Mouse (Mus musculus): ENCODE data around the gene Prkag2. TPM values are rescaled to one million over a fixed set of nuclear protein-coding genes. Genes with fewer than 3 reads are reported as not detected.
"Not testable (repeated sequence)": the region's sequence is repeated elsewhere in the genome, so short reads cannot be mapped to it uniquely, and the experiment has no call there.

The Prkag2 gene
- polyA plus RNA-seq, 1 experiment: 60.2 TPM

DNA sequence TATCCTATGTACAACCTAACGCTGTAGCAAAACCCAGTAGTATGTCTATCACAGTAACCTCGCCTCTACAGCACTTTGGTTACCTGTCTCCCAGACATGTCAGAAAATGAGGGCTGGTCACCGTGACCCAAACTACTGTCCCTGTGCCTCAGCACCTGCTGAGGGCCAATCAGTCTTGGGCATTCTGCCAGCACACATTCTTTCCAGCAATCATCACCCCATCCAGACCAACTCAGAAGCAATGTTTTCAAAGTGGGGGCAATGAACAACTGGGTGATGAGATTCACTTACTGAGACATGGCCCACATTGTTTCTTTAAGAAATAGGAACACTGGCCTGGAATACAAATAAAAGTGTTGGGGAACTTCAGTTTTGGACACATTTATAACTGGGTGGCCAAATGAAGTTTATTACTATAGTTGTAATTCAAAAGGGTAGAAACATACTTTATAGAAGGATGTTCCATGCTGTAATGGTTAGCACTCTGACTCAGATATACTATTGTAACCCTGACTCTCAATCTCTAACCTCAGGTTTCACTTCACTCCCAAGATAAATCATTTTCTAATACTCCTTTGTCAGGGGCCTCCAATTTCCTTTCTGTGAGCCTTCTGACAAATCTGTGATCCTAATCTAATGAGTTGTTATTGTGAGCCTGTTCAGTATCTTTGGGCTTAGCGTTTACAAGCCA is 274.9 kb downstream of the Prkag2 start:
- 0 out of 2 replicates have a peak overlapping the region, but pooled peaks have one; percentile 29 for H3K27ac ChIP-seq (replicated peaks; ENCODE audit: low read depth, low read length)
- H3K4me1 ChIP-seq (ENCODE audit: control insufficient read depth, insufficient read depth, insufficient read length, low read length): peaks cover 34% of the 10 kb centered on the region
- no peak overlapping the region for H3K4me3 ChIP-seq (ENCODE audit: insufficient read depth, low read depth, low read length)

DNA sequence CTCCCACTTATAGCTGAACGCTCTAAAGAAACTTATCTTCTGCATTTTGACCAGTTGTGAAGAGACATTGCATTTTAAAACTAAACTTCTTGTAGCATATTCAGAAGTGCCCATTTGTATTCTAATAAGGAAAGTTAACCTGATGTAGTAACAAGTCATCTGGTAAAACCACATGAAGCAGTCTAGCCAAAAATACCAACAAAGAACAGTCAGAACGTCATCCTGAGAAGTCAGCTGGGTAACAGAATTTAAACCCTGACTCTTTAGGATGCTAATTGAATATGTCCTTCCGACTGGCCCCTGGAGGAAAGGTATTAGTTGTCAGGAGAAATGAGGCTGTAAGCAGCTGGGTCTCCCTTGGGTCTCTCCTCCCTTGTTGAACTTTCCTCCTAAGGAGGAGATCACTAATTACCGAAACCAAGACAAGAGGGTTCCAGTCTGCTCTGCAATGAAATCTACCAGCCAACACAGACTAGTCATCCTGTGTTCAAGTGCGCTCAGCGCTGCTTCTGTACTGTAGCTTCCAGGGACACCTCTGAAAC is 276.5 kb downstream of the Prkag2 start:
- no peak overlapping the region for H3K27ac ChIP-seq (replicated peaks; ENCODE audit: low read depth, low read length)
- H3K4me1 ChIP-seq (ENCODE audit: control insufficient read depth, insufficient read depth, insufficient read length, low read length): peaks cover 30% of the 10 kb centered on the region
- H3K4me3 ChIP-seq (ENCODE audit: insufficient read depth, low read depth, low read length): no peak overlapping the region

DNA sequence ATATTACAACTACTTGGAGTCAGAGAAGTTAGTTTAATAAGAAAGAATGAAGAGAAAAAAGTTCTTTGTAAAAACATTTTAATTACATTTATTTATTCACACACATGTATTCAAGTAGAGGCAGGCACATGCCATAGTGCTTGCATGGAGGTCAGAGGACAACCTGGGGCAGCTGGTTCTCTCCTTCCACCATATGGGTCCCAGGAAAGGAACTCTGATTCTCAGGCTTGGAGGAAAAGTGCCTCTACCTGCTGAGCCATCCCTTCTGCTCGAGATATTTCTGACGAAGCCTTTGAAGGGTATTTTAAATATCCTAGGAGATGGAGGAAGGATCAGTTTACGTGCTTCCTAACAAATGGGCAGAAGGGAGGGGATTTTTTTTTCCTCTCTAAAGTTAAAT is 277.7 kb downstream of the Prkag2 start:
- Histone ChIP-seq H3K27ac (replicated peaks; ENCODE audit: low read depth, low read length) (no peak overlapping the region), H3K4me3 (ENCODE audit: insufficient read depth, low read depth, low read length) (no peak overlapping the region), H3K4me1 (ENCODE audit: control insufficient read depth, insufficient read depth, insufficient read length, low read length) (peaks cover 30% of the 10 kb centered on the region)

DNA sequence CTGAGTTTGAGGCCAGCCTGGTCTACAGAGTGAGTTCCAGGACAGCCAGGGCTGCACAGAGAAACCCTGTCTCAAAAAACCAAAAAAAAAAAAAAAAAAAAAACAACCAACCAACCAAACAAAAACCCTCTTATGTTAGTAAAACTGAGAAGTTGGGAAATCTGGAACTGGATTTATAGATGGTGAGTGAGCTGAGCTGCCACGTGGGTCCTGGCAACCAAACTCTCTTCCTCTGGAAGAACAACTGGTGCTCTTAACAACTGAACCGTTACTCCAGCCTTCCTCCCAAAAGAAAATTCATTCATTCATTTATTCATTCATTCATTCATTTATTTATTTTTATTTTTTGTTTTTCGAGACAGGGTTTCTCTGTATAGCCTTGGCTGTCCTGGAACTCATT is 278.2 kb downstream of the Prkag2 start:
- peaks cover 27% of the 10 kb centered on the region for H3K4me1 ChIP-seq (ENCODE audit: control insufficient read depth, insufficient read depth, insufficient read length, low read length)
- H3K27ac ChIP-seq (replicated peaks; ENCODE audit: low read depth, low read length); H3K4me3 ChIP-seq (ENCODE audit: insufficient read depth, low read depth, low read length): not testable (repeated sequence)

DNA sequence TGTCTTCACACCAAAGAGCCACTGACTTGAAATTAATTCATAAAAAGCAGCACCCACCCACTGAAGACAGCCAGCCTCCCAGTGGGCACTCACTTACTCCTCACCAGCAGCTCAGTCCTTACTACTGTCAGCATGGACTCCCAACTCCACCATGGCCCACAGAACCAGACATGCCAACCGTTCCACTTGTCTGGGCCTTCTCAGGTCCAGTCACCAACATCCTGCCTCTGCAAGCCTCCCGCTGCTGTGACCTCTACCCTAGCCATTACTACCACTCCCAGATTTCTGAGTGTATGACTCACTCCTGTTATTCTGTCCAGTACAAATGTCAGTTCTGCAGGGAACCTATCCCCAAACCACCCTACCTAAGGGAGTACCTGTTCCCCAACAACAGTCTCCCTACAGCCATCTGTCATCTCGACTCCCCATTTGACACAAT is 279.0 kb downstream of the Prkag2 start:
- Histone ChIP-seq H3K4me1 (ENCODE audit: control insufficient read depth, insufficient read depth, insufficient read length, low read length) (peaks cover 23% of the 10 kb centered on the region), H3K27ac (replicated peaks; ENCODE audit: low read depth, low read length) (peak overlapping the region; percentile 69), H3K4me3 (ENCODE audit: insufficient read depth, low read depth, low read length) (no peak overlapping the region)

DNA sequence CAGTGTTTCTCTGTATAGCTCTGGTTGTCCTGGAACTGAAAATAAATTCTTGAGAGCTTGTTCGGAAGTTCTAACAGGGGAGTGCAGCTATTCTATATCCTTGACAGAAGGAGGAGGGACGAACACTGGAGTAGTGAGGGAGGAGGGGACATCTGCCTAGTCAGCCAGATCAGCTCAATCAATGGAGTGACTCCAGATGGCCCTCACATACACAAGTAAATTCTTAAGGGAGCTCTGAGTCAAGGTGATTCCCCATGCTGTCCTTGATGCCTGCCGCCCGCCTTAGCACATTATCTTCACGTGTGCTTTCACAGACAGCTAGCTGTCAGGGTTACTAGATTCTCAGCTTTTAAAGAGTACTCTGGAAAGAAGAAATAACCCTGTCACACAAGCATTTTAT is 279.8 kb downstream of the Prkag2 start:
- Histone ChIP-seq H3K4me3 (ENCODE audit: insufficient read depth, low read depth, low read length) (no peak overlapping the region), H3K4me1 (ENCODE audit: control insufficient read depth, insufficient read depth, insufficient read length, low read length) (peaks cover 19% of the 10 kb centered on the region), H3K27ac (replicated peaks; ENCODE audit: low read depth, low read length) (no peak overlapping the region; the same call in 1 of the 2 replicates)

DNA sequence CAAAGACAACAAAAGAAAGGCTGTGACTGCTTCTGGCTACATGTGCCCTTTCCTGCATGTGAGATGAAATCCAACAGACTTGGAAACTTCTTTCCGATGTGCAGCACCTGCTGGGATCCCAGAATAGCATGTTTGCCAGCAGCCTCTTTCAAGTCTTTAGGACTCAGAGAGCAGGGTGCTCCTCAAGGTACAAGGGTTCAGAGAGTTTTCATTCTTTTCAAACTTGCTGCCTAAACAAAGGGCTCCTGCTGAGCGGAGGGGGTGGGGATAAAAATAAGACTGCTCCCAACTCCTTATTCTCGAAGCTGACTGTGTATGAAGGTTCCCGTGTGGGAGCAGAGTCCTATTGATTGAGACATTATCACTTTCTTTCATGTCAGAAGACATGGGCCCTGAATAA is 283.3 kb downstream of the Prkag2 start:
- H3K4me1 ChIP-seq (ENCODE audit: control insufficient read depth, insufficient read depth, insufficient read length, low read length): peaks cover 6% of the 10 kb centered on the region
- no peak overlapping the region for H3K4me3 ChIP-seq (ENCODE audit: insufficient read depth, low read depth, low read length)
- no peak overlapping the region for H3K27ac ChIP-seq (replicated peaks; ENCODE audit: low read depth, low read length)

DNA sequence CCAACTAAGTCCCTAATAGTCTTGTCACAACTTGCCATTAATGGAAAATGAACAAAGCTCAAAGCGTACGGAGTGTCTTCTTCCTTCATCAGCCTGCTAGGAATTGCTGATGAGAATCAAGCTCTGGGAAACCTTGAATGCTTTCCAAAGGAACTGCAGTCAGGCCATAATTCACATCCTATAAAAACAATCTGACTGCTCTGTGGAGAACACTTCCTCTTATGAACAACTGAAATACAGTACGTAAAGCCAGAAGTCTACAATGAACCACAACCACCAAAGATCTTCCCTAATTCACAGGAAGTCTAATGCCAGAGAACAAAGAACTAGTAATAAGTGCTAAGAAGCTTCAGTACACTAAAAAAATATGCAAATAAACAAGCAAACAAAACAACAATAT is 286.5 kb downstream of the Prkag2 start:
- Histone ChIP-seq H3K4me3 (ENCODE audit: insufficient read depth, low read depth, low read length) (no peak overlapping the region), H3K4me1 (ENCODE audit: control insufficient read depth, insufficient read depth, insufficient read length, low read length) (no peaks in the 10 kb centered on the region), H3K27ac (replicated peaks; ENCODE audit: low read depth, low read length) (no peak overlapping the region)

DNA sequence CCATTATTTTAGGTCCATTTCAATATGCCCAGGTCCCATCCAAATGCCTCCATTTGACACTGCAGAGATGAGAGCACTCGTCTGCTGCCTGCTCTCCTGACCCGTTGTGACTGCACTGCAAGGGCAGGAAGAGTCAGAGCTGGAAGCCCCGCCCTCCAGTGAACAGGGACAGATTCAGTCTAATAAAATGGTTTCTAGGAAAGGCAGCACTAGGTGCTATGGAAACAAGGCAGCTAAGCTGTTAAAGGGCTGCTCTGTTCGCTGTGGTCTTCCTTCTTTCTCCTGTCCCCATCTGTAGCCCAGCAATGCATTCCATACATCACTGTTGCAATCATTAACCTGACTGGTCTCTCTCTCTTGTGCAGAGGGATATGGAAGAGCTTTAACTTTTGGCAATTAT is 287.4 kb downstream of the Prkag2 start:
- no peaks in the 10 kb centered on the region for H3K4me1 ChIP-seq (ENCODE audit: control insufficient read depth, insufficient read depth, insufficient read length, low read length)
- H3K4me3 ChIP-seq (ENCODE audit: insufficient read depth, low read depth, low read length): no peak overlapping the region
- no peak overlapping the region for H3K27ac ChIP-seq (replicated peaks; ENCODE audit: low read depth, low read length)

Other genes starting within 250 kb of the Prkag2 start
- not detected in 2 replicates for gene Galntl5, start 80.8 kb upstream of the Prkag2 start, polyA plus RNA-seq (2012; ENCODE audit: insufficient read depth, insufficient read length, missing spikeins)
- 8.6 and 10.5 TPM in 2 replicates for gene Galnt11, start 121.3 kb upstream of the Prkag2 start, polyA plus RNA-seq (2012; ENCODE audit: insufficient read depth, insufficient read length, missing spikeins)
- not detected in 2 replicates for gene E130116L18Rik, start 122.5 kb upstream of the Prkag2 start, polyA plus RNA-seq (2012; ENCODE audit: insufficient read depth, insufficient read length, missing spikeins)

Data from brown adipose tissue, adult 24 weeks (tissue).